Mouse (Mus musculus) ES-Bruce4 (cell line): ENCODE results near the gene Kdm7a.

ENCODE experiments used
- CTCF ChIP-seq: IDR thresholded peaks from one replicate; pipeline ENCODE4 v1.8.1; 2011; ENCODE audit warnings: low read depth, low read length
- POLR2A ChIP-seq: IDR thresholded peaks from one replicate; pipeline ENCODE4 v1.8.1; 2011; ENCODE audit warnings: low read length; ENCODE audit not compliant: insufficient read depth

GRCm38 (mm10) chr6:39206581-39207461, at the start of gene Kdm7a:
- TF ChIP-seq CTCF (no peak), POLR2A (no peak)
